Mouse (Mus musculus) inflammation-experienced regulatory T-cells, adult 6 months (primary cell): ENCODE results near the gene Prg2. TPM values are rescaled to one million over a fixed set of nuclear protein-coding genes. Genes with fewer than 3 reads are reported as not detected.

Experiments
- ATAC-seq: one replicate; pipeline ENCODE4 v1.8.0; 2017
- polyA plus RNA-seq, 3 experiments: library from polyadenylated mRNA; unstranded; fragments of 100-300 nt; shearing (Covaris generic); gene quantifications; one replicate each; pipeline ENCODE4 v1.2.1; 2017

Prg2 gene
- polyA plus RNA-seq, 3 experiments from 2014 or later: 0.73 TPM; not detected in 2

DNA sequence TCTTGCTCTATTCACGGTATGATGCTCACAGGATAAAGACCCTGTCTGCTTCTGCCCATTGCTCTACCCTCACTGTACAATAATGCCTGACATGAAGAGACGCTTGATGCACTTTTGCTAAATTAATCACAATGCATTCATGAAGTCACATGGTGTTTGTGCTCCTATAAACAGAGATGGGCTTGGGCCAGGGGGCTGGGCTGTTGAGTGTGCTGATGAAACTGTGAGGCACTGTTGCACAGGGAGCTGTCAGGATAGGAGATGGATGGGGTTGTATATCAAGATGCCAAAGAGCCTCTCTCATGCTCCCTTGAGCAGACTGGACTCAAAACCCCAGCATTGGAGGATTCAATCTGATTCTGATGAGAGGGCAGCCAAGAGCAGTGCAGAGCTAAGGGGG, 52.9 kb downstream of the Prg2 start:
- no peak for ATAC-seq

Other genes with a start within 250 kb of the Prg2 start
- 1 to 10 TPM; 1.2 to 3.2 (median 2.2) TPM for gene Ypel4, start 246.4 kb upstream of the Prg2 start, polyA plus RNA-seq
- not detected for gene Gm19426, start 236.8 kb upstream of the Prg2 start, polyA plus RNA-seq
- under 1 TPM in 1 of 3 experiments, not detected in 2; 0.20 TPM for gene Serping1, start 205.0 kb upstream of the Prg2 start, polyA plus RNA-seq
- 10 to 100 TPM; 92.1 to 96.3 (median 93.4) TPM for gene Ube2l6, start 181.6 kb upstream of the Prg2 start, polyA plus RNA-seq
- not detected for gene Smtnl1, start 157.8 kb upstream of the Prg2 start, polyA plus RNA-seq
- gene Timm10, start 153.5 kb upstream of the Prg2 start, polyA plus RNA-seq: 10 to 100 TPM; 25.4 to 39.8 (median 38.8) TPM
- gene Slc43a1, start 141.6 kb upstream of the Prg2 start, polyA plus RNA-seq: 1 to 10 TPM; 1.9 to 9.1 (median 5.9) TPM
- gene Rtn4rl2, start 93.8 kb upstream of the Prg2 start, polyA plus RNA-seq: not detected
- gene Slc43a3, start 43.9 kb upstream of the Prg2 start, polyA plus RNA-seq: 10 to 100 TPM in 1 of 3 experiments, 1 to 10 TPM in 2; 8.8 to 23.4 (median 9.2) TPM
- gene Prg3, start 7.8 kb downstream of the Prg2 start, polyA plus RNA-seq: not detected
- gene Ssrp1, start 56.8 kb downstream of the Prg2 start, polyA plus RNA-seq: 100 to 1,000 TPM; 151 to 189 (median 155) TPM
- 1 to 10 TPM in 1 of 3 experiments, not detected in 2; 1.3 TPM for gene P2rx3, start 57.0 kb downstream of the Prg2 start, polyA plus RNA-seq
- gene Tnks1bp1, start 67.6 kb downstream of the Prg2 start, polyA plus RNA-seq: 1 to 10 TPM; 4.9 to 6.6 (median 5.0) TPM
- not detected for gene Aplnr, start 155.8 kb downstream of the Prg2 start, polyA plus RNA-seq
- gene Lrrc55, start 216.7 kb downstream of the Prg2 start, polyA plus RNA-seq: not detected